Mouse (Mus musculus) limb, embryonic 14.5 days (tissue): Measurements from ENCODE around the gene Kif26a. TPM values are rescaled to one million over a fixed set of nuclear protein-coding genes. Genes with fewer than 3 reads are reported as not detected.

Experiments used
- ATAC-seq: fragments of 200-750 bp; cut with Nextera tagmentation; 2 replicates; pipeline ENCODE4 v1.8.0; 2017; ENCODE audit warnings: low read depth, moderate number of reproducible peaks, moderate TSS enrichment; ENCODE audit not compliant: low FRiP score
- DNase-seq: peaks from one replicate; pipeline ENCODE4 v3.0.0-alpha.2; 2015; ENCODE audit warnings: low spot score
- H3K27ac ChIP-seq: fragments of 300-500 bp; sonication (generic); replicated peaks from 2 replicates; pipeline ENCODE4 v1.5.1; 2014; ENCODE audit warnings: low read depth, mild to moderate bottlenecking, low read length, moderate library complexity, mixed read lengths
- H3K27me3 ChIP-seq: fragments of 300-500 bp; sonication (generic); 2 replicates; pipeline ENCODE4 v1.6.1; 2014; ENCODE audit warnings: low read length, mixed read lengths; ENCODE audit not compliant: control insufficient read depth, insufficient read depth
- H3K36me3 ChIP-seq: fragments of 300-500 bp; sonication (generic); 2 replicates; pipeline ENCODE4 v1.6.1; 2014; ENCODE audit warnings: mild to moderate bottlenecking, low read length, moderate library complexity, mixed read lengths; ENCODE audit not compliant: control insufficient read depth, insufficient read depth
- H3K4me1 ChIP-seq: fragments of 300-500 bp; sonication (generic); 2 replicates; pipeline ENCODE4 v1.6.1; 2014; ENCODE audit warnings: antibody characterized with exemption, low read length, mixed read lengths; ENCODE audit not compliant: control insufficient read depth, insufficient read depth
- H3K4me2 ChIP-seq: fragments of 300-500 bp; sonication (generic); replicated peaks from 2 replicates; pipeline ENCODE4 v1.6.1; 2014; ENCODE audit warnings: low read depth, mild to moderate bottlenecking, low read length, moderate library complexity; ENCODE audit not compliant: severe bottlenecking
- H3K4me3 ChIP-seq: fragments of 300-500 bp; sonication (generic); replicated peaks from 2 replicates; pipeline ENCODE4 v1.5.1; 2014; ENCODE audit warnings: low read length
- H3K9ac ChIP-seq: fragments of 300-500 bp; sonication (generic); 2 replicates; pipeline ENCODE4 v1.6.1; 2014; ENCODE audit warnings: mild to moderate bottlenecking, low read depth, low read length, moderate library complexity; ENCODE audit not compliant: severe bottlenecking
- H3K9me3 ChIP-seq: fragments of 300-500 bp; sonication (generic); 2 replicates; pipeline ENCODE4 v1.6.1; 2016; ENCODE audit warnings: low read length; ENCODE audit not compliant: control insufficient read depth
- POLR2A ChIP-seq: fragments of 200-500 bp; IDR thresholded peaks from 2 replicates; pipeline ENCODE4 v1.8.0; 2012; ENCODE audit warnings: inconsistent platforms, mild to moderate bottlenecking, moderate library complexity, borderline replicate concordance; ENCODE audit not compliant: insufficient read depth, insufficient read length; ENCODE audit errors: extremely low read depth
- WGBS: fragments of 180-500 bp; shearing (Covaris S2); extraction: QIAGEN DNeasy Blood & Tissue Kit; methylation state at CpG from one replicate; pipeline ENCODE4 v1.1.7; 2014; 5-methylcytosine and 5-hydroxymethylcytosine counted together
- polyA plus RNA-seq, 2 experiments: library from polyadenylated mRNA; depleted of rRNA in 1 of 2; stranded (reverse) in 1 of 2; unstranded in 1 of 2; fragments of >200 nt; fragmentation: Nextera tagmentation in 1 of 2; extraction: Ambion mirVana in 1 of 2; gene quantifications; 2 replicates each; pipeline versions ENCODE4 v1.2.1 to v1.2.3; 2012 to 2014

Gene Kif26a
- polyA plus RNA-seq, 2 experiments = 6.2 to 21.6 TPM

GRCm38 (mm10) chr12:112163981-112164839, 18.2 kb downstream of the Kif26a start:
- H3K9me3 ChIP-seq = no peaks in the 10 kb centered on the region
- DNase-seq (no peak), ATAC-seq (0 out of 2 replicates have a peak, but pooled peaks have one; percentile 10)
- H3K4me3 ChIP-seq = no peak overlapping the region
- H3K4me2 ChIP-seq = no peak overlapping the region
- H3K36me3 ChIP-seq = peaks cover 13% of the 10 kb centered on the region
- no peak for TF ChIP-seq POLR2A
- 50% methylated on average over 16 of the region's 16 CpGs for WGBS
- 0 out of 2 replicates have a peak, but pooled peaks cover 2% of the 10 kb centered on the region for H3K4me1 ChIP-seq
- no peak overlapping the region for H3K9ac ChIP-seq
- H3K27me3 ChIP-seq = no peaks in the 10 kb centered on the region
- no peak overlapping the region for H3K27ac ChIP-seq

DNA sequence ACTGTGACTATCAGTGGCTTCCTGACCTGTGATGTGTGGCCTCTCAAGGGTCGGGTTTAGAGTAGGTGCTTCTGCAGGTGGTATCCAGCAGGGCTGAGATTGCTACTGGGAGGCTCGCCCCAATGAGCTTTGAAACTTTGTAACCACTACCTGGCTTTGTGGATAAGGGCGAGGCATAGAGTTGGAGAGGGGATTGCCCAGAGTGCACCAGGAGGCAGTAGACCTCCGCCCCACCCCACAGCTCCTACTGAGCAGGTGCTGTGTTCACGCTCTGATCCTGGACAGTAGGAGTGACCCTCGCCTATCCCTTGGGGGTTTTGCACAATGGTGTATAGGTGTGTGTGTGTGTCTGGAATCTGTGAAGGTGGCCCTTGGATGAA, 18.8 kb downstream of the Kif26a start:
- 0 out of 2 replicates have a peak, but pooled peaks cover 2% of the 10 kb centered on the region for H3K4me1 ChIP-seq
- TF ChIP-seq POLR2A = no peak
- ATAC-seq (no peak), DNase-seq (no peak)
- no peak overlapping the region for H3K27ac ChIP-seq
- no peak overlapping the region for H3K4me2 ChIP-seq
- no peak overlapping the region for H3K9ac ChIP-seq
- no peaks in the 10 kb centered on the region for H3K9me3 ChIP-seq
- no peaks in the 10 kb centered on the region for H3K27me3 ChIP-seq
- H3K4me3 ChIP-seq = no peak overlapping the region
- peaks cover 16% of the 10 kb centered on the region for H3K36me3 ChIP-seq
- 77% methylated on average over 6 of the region's 6 CpGs for WGBS

GRCm38 (mm10) chr12:112169240-112169639, 23.2 kb downstream of the Kif26a start:
- peaks cover 24% of the 10 kb centered on the region for H3K36me3 ChIP-seq
- 0 out of 2 replicates have a peak, but pooled peaks cover 2% of the 10 kb centered on the region for H3K4me1 ChIP-seq
- no peak overlapping the region for H3K27ac ChIP-seq
- WGBS = 64% methylated on average over 5 of the region's 5 CpGs
- H3K9me3 ChIP-seq = no peaks in the 10 kb centered on the region
- H3K4me3 ChIP-seq = no peak overlapping the region
- TF ChIP-seq POLR2A = no peak
- no peaks in the 10 kb centered on the region for H3K27me3 ChIP-seq
- DNase-seq = no peak
- ATAC-seq = no peak
- no peak overlapping the region for H3K4me2 ChIP-seq
- no peak overlapping the region for H3K9ac ChIP-seq

DNA sequence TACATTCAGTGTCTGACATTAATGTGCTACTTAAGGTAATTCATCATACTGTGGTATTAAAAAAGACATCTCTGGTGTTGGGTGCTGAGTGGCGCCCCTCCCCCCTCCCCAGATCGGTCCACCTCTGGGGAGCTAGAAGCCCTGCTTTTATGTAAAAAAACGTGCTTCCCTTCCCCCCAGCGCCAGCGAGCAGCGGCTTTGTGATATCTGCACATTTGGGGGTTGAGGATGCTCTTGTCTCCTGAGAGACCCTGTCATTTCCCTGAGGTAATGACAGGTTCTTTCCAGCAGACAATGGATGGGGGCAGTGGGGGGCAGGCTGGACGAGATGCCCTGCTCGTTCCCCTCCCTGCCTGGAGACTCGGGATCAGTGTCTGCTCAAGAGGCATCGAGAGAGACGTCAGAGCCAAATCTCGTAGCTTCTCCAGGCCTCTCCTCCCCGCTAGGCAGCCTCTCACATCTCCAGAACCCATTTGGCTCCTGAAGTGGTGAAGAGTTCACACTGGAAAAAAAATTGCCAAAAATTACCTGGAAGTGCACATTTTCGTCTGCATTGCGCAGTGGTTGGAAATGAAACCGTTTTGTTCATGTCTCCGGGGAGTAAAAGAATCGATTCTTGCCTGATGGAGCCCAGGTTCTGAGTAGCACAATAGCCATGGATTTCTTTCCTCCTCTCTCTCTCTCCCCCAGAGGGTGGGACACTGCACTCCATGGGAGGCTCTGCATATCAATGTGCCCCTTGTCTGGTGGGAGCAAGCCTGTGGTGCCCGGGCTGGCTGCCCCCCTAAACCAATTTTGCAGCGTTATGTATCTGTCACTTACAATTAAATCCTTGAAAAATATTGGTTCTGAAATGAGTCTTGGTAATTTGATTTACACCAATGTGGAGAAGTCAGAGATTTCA, 24.9 kb downstream of the Kif26a start:
- no peak for TF ChIP-seq POLR2A
- Histone ChIP-seq H3K9me3 (no peaks in the 10 kb centered on the region), H3K4me1 (0 out of 2 replicates have a peak, but pooled peaks cover 2% of the 10 kb centered on the region), H3K36me3 (peaks cover 35% of the 10 kb centered on the region), H3K4me3 (no peak overlapping the region), H3K9ac (no peak overlapping the region), H3K4me2 (no peak overlapping the region), H3K27me3 (no peaks in the 10 kb centered on the region), H3K27ac (no peak overlapping the region)
- no peak for ATAC-seq
- WGBS = 40% methylated on average over 20 of the region's 20 CpGs
- DNase-seq = no peak

GRCm38 (mm10) chr12:112171657-112172056, 25.6 kb downstream of the Kif26a start:
- H3K4me2 ChIP-seq = no peak overlapping the region
- ATAC-seq (no peak), DNase-seq (no peak)
- no peak for TF ChIP-seq POLR2A
- peaks cover 42% of the 10 kb centered on the region for H3K36me3 ChIP-seq
- H3K27me3 ChIP-seq = no peaks in the 10 kb centered on the region
- no peak overlapping the region for H3K4me3 ChIP-seq
- no peak overlapping the region for H3K9ac ChIP-seq
- no peak overlapping the region for H3K27ac ChIP-seq
- 0 out of 2 replicates have a peak, but pooled peaks cover 2% of the 10 kb centered on the region for H3K4me1 ChIP-seq
- 88% methylated on average over 1 of the region's 1 CpGs for WGBS
- H3K9me3 ChIP-seq = no peaks in the 10 kb centered on the region
